Mouse (Mus musculus) embryo, embryonic 10 days (tissue): ENCODE data around the gene Ppfia4.

Experiments
- DNase-seq: peaks from one replicate; pipeline ENCODE4 v3.0.0-alpha.2; 2015; ENCODE audit warnings: low spot score

Gene Ppfia4

DNA sequence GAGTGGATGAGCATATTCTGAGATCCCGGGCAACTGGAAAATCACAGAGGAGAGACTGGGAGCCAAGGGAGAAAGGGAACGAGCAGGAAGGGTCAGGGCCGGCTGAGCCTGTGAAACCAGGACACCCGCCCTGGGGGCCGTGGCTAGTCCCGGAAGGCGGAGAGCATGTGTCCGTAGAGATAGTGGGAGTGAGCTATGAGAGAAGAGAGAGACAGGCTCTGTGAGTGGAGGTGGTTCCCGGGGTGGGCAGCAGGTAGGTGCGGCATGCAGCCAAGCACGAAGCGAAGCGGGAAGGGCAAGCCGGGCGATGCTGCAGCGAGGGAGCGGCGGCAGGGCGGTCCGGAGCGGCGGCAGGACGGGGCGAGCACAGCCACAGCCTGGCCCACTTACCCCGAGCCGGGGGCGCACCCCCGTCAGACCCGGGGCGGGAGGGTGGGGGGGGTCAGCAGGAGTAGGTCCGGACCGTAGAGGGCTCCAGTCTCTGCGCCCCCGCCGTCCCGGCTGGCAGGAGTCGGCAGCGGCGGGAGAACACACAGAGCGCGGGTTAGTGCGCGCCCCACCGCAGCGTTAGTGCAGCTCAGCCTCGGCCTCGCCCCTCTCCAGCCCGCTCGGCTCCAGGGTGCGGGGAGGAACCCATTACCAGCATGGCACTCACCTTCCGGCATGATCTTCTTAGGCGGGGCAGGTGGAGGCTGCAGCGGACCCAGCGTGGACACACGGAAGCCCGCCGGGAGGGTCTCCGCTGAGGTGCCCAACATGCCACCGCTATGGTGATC is 33.9 kb downstream of the Ppfia4 start:
- DNase-seq = peak; percentile 54

DNA sequence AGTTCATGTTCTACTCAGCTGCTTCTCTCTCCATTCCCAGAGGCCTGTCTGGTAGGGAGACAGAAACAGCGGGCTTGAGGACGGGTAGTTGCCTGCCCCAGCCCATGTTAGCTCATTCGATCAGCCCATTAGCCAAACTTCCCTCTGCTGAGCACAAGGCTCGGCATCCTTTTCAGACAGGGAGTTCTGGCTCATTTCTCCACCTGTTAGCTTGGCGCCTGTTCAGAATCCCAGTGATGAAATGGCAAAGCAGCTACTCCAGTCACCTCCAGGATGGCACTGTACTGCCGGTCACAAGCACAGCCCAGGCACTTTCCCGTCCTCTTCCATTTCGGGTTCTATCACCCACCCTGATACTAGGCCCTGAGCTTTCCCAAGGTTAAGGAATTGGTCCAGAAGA is 35.5 kb downstream of the Ppfia4 start:
- DNase-seq = no peak

DNA sequence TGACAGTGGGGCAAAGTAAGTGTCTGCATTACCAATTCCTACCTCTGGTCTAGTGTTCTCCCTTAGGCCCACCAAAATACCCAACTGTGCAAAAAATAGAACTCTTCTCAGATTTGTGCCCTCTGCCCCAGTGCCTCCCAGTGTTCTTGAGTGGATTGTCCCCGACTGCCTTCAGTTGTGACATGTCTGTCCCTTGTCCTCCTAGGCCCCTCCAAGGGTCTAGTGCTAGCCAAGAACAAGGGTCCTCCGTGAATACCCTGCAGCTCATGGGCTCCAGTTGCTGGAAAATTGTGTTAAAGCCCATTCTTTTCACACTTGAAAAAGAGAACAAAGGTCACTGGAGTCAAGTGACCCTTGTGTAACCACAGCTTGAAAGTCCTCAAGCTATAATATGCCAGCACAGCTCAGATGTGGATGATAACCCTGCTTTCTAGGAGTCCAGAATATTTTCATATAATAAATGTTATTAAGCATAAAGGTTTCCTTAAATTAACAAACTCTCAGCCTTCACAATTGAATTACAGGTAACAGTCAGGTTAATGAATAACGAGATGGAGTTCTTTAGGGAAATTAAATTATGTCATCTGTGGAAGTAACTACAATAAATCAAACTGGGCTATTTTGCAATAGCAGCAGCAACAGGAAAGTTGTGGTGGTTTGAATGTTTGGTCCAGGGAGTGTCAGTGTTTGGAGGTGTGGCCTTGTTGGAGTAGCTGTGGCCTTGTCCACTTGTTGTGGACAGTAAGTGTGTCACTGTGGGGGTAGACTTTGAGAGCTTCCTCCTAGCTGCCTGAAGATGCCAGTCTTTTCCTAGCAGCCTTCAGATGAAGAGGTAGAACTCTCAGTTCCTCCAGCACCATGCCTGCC is 38.8 kb downstream of the Ppfia4 start:
- no peak for DNase-seq

DNA sequence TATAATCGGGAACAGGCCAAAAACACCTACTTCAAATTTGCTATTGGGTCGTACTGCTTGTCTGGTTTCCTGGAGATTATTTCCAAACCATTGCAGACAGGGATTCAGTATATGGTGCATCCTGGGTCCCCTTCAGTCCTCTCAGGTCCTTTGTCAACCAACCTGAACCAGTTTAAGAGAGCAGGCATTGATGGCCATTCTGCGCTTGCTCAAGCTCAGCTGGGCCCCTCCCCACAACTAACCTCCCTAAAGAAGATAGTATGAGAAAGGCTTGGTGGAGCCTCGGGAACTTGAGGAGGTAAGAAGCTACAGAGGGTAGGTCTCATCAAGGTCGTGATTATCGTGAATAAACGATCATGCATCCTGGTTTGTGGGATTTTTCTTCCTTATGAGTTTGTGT is 39.5 kb downstream of the Ppfia4 start:
- DNase-seq = no peak

DNA sequence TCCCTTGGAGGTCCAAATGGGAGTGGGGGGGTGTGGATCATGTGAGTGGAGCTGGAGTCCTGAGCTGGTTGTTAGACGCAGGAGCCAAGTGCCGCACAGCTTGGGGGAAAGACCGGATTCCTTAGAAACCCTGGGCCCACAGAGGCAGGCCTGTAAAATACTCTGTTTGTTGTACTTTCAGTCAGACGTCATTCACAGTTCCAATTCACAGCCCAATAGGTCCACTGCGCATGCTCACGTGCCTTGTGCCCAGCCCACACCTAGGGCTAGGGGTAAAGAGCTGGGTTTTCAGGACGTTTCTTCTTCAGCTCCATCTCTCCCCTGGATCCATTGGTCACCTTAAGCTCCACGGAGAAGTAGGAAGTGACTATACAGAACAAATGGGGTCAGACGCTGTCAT is 40.1 kb downstream of the Ppfia4 start:
- DNase-seq = no peak

DNA sequence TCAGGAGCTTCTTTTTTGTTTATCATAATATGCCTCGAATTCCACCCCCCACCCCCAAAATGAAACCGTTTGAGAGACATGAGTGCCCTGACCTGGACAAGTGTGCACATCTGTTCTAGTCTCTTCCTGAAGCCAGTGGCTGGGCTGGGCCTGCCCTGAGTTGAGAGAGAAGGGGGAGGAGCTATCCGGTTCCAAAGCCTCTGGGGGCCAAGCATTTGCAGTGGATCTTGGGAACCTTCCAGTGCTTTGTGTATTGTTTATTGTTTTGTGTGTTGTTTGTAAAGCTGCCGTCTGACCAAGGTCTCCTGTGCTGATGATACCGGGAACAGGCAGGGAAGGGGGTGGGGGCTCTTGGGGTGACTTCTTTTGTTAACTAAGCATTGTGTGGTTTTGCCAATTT is 40.7 kb downstream of the Ppfia4 start:
- DNase-seq = peak; percentile 55

DNA sequence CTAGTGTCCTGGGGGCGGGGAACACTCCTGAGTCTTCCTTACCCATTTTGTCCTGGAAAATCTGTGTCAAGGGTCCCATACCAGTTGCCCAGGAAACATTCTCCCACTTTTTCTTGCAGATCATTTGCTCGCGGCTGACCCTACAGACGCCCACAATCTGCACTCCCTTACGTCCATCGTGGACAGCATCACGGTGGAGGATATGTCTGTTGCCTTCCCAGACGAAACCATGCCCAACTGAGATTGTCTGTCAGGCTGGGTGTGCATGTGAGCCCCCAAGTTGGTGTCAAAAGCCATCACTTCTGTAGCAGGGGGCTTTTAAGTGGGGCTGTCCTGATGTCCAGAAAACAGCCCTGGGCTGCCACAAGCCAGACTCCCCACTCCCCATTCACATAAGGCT is 41.2 kb downstream of the Ppfia4 start:
- DNase-seq = no peak

DNA sequence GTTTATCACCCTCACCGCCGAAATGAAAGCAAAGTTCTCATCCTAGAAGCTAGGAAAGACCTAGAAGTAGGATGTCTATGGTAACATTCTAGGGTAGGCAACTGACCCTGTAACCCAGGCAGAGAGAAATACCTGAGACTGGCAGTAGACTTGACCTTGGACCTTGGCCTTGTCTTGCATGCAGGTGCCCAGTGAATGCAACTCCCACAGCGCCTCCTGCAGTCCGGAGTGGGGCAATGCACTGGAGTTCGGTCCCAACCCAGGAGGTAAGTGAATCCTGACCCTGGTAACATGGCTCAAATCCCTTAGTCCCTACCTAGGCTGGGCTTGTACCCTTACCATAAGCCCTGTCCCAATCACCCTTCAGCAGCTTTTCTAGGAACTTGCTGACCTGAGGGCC is 41.8 kb downstream of the Ppfia4 start:
- DNase-seq = peak; percentile 28

DNA sequence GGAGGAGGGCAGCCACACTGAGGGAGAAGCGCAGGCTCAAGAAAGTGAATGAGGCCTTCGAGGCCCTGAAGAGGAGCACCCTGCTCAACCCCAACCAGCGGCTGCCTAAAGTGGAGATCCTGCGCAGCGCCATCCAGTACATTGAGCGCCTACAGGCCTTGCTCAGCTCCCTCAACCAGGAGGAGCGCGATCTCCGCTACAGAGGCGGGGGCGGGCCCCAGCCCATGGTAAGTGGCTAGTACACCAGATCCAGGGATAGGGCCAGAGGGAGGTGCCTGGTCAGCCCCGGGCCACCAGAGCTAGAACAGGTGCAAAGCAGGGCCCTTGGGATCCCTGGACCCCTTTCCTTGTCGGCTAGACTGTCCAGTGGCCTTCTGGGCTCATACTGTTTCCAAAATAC is 42.4 kb downstream of the Ppfia4 start:
- DNase-seq = no peak

DNA sequence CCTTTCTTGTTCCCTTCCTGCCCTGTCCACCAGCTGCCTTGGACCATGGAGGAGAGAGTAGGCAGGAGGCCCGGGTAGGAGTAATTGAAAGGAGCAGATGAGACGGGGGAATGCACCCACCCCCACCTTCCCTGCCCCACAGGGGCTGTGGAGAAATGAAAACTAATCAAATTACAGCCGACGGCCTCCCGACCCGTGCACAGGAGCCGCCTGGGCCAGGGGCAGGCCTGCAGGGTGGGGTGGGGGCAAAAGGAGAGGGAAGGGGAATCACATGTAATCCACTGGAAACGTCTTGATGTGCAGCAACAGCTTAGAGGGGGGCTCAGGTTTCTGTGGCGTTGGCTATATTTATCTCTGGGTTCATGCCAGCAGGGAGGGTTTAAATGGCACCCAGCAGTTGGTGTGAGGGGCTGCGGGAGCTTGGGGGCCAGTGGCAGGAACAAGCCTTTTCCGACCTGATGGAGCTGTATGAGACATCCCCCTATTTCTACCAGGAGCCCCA is 43.1 kb downstream of the Ppfia4 start, which contains the start of gene Myog:
TSS of gene Myog (plus strand) at position 392 of the 502 bp plus-strand sequence.
- no peak for DNase-seq

DNA sequence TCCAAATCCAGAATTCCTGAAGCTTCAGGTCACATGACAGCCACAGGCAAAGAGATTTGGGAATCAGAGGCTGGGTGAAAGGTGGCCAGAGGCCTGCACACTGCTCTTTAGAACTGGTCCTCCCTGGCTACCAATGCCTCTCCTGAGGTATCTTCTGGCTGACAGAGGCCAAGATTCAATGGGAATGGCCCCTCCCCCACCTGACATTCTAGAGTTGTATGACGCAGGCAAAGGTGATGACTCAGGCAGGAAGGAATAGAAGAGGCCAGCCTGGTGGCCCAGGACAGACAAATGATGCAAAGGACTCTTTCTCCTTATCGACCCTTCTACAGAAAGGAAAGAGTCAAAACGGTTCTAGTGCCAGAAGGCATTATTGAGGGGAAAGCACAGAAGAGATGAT is 44.5 kb downstream of the Ppfia4 start:
- DNase-seq = no peak

DNA sequence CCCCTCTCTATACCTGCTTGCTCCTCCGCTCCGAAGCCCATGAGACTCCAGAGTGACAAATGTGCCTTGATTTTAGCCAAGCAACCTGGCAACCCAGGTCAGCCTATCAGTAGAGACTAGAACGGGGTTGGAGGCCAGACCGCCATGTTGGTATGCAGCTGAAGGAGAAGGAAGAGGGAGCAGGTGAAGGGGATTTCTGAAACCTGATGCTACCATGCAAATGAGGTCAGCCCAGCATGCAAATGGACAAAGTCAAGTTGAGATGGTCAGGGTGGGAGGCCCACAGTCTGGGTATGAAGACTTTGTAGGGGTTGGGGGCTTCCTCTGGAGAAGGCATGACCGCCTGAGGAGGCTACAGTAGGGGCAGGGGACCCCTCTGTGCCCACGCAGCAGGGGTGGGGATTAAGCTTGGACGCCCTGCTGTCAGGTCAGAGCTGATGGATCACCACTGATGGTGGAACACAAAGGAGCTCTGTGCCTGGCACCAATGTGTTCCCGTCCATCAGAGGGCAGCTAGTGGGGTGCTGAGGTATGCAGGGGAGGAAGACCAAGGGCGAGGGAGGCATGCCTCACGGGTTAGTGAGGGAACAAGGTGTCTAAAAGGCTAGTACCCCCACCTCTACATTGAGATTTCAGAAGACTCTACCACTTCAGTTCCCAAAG is 47.1 kb downstream of the Ppfia4 start:
- no peak for DNase-seq

DNA sequence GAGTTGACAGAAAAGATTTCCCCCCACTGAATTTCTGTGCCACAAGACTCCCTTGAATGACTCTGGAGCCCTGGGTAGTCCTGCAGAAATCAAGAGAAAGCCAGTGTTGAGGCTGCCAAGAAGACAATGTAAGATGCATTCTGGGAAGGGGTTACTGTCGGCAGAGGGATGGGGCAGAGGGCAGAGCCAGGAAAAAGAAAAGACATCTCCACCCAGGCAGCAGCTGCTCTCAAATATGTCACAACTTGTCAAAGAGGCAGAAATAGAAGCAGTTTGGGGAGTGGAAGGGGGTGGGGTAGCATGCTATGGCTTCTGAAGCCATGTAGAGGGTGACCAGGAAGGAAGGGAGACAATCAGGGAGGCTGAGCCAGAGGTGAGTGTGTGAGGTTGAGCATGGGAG is 49.6 kb downstream of the Ppfia4 start:
- no peak for DNase-seq

DNA sequence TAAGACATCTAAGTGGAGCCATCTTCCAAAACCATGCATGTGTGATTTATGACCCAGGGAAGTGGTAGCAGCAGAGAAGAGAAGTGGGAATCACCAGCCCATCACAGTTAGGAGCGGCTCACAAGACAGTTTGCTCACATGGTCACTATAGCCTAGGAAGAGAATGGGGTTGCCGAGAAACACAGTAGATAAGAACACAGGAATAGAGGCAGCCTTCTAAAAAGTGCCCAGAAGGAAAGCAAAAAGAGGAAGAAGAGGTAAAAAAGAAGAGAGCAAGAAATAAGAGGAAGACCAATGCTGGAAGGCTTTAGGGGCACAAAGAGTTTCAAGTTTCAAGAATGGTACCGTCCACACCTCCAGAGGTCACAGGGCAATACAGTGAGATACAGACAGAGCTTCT is 50.4 kb downstream of the Ppfia4 start:
- no peak for DNase-seq

DNA sequence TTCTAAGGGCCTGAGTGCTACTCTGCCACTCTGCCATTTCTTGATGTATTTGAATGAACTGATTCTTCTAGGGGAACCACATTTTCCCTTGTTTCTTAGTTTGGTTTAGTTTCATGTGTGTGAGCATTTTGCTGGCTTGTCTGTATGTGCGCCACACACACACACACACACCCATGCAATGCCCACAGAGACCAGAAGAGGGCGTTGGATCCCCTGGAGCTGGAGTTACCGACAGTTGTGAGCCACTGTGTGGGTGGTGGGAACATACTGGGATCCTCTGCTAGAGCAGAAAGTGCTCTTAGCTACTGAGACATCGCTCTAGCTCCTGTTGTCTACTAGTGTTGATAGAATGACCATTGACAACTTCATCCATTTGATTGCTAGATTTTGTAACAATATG is 51.2 kb downstream of the Ppfia4 start:
- DNase-seq = no peak

DNA sequence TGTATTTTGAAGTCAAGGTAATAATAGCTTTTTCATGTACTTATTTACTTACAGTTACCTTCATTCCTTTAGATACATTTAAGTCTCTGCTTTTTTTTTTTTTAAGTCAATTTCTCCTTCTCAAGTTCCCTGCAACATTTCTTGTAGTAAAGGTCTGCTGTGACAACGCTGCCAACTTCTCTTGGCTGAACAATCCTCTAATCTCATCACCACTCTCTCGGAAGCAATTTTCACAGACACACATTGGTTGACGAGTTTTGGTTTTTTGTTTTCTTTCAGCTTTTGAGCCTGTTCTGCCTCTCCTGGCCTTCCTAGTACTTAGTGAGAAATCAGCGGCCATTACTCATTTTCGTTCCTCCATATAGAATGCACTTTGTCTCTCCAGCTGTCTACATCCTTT is 52.6 kb downstream of the Ppfia4 start:
- no peak for DNase-seq

DNA sequence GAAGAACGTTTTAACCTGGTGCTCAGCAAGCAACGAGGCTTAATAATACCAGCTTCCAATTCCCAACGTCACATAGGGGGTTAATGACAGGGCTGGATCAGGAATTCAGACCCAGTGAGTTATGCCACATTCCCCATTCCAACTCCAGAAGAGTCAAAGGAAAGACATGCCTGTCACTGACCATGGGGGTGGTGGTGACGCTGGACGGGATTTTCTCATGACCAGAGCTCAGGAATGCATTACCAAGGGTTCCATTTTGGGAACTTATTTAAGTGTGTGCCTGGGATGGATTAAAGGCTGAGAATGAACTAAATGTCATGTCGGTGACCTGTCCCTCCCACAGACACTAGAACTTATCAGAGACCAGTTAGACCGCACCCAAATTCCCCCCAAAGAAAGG is 55.9 kb downstream of the Ppfia4 start:
- no peak for DNase-seq

DNA sequence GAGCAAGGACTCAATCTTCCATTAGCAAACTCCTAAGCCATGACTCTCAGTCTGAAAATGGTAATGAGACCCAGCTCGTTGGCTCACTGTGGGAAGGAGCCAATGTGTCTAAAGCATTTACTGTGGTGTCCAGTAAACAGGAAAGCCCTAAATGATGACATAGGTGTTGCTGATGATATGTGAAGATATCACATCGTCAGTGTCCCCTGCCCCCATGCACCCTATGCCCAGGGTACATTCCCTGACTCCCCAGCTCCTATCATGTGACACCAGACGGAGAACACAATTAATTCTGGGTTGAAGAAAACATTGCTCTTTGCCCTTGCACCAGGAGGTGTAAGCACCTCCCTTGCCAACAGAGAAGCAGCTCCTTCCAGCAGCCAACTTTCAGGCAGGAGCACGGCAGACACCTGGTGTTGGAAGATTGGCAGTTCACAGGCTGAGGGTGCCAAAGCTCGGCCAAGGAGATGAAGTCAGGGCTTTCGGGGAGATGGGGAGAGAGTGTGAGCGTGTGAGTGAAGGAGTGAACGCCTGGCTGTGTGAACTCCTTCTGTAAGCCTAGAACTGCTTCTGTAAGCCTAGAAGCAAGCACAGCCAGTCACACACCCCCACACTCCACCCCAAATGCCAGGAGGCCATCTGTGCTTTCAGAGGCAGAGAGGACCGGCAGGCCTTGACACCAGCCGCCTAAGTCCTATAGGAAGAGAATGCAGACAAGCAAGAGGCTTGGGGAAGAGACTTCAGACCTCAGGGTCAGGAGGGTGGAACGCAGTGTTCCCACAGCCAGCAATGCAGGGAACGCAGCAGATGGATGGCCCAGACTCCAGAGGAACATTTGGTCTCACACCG is 56.9 kb downstream of the Ppfia4 start:
- no peak for DNase-seq

DNA sequence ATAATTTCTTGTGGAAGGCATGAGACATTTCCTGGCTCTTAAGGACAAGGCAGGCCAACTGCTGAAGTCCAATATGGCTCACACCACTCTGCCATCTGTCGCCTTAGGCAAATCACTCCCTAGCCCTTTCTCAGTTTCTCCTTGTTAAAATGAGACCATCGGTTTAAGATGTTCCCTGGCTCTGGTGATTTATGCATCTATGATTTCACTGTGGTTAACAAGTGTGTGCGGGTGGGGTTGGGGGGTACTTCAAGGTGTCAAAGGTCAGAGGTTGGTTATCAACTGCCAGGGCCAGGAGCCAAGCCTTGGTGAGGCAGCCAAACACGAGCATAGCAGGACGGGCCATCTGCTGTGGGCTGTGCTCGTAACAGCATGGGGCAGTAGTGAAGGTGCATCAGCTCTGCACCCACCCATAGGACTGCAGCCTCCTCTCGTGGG is 58.2 kb downstream of the Ppfia4 start:
- DNase-seq = no peak

DNA sequence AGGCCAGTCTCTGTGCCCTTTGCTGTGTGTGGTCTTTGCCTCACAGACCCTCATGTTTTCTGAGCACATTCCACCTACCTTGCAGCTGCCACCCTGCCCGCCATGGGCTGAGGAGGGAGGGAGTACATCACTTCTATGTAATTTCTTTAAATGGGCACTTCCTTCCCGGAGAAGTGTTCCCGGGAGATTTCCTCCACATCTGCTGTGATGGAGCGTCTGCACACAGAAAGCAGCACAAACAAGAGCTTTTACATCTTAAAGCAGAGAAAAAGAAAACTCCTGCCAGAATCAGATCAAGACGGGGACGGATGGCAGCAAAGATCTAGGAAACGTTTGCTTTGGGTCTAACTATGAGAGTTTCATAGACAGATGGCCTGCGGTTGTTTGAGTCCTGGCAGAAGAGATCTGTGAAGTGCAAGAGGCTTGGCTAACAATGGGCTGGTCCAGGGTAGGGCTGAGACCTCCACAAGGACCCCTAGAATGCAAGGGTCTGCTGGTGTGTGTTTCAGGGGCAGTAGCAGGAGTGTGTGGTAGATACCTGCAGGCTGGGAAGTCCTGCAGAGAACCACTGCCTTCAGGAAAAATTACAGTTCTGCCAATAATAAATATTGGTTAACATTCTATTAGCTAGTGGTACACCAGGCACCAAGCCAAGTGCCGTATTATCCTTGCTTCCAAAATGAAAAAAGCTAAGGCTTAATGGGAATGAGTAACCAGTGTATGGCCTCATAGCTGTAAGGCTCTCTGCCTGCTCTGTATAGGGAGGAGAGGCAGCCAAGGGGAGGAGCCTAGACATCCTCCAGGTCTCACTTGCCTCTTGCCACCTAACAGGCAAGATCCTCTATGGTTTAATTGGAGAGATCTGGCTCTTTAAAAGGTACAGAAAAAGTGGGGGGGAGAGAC is 59.0 kb downstream of the Ppfia4 start:
- no peak for DNase-seq
